Mouse (Mus musculus): Measurements from ENCODE around the gene Eif2s1. TPM values are rescaled to one million over a fixed set of nuclear protein-coding genes. Genes with fewer than 3 reads are reported as not detected.
"Not testable (repeated sequence)": the region's sequence is repeated elsewhere in the genome, so short reads cannot be mapped to it uniquely, and the experiment has no call there.

Eif2s1 gene
- polyA plus RNA-seq, 1 experiment = 63.0 TPM

DNA sequence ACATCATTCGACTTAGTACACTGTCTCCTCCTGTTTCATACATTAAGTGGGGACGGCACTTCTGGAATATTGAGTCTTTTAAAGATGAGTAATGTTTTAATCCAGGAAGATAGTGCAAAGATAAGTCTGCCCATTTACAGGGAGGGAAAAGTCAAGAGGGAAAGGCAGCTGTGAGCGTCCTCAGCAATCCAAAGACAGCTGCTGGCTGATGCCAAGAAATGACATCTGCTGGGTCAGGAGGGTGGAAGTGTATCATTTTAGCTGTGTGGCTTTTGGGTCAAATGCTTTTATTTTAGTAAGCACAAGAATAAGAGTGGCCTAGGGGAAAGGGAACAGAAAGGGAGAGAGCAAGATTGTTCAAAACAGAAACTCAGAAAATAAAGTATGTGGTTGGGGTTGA, 60.4 kb downstream of the Eif2s1 start:
- Histone ChIP-seq H3K36me3 (ENCODE audit: control insufficient read depth, insufficient read depth) (no peaks in the 10 kb centered on the region), H3ac (ENCODE audit: control insufficient read depth, insufficient read length, low read depth) (no peak overlapping the region), H3K79me3 (ENCODE audit: low read depth) (no peaks in the 10 kb centered on the region), H3K27me3 (ENCODE audit: control insufficient read depth, insufficient read depth, insufficient read length) (no peaks in the 10 kb centered on the region), H3K79me2 (ENCODE audit: control insufficient read depth, insufficient read depth) (no peaks in the 10 kb centered on the region), H3K4me3 (ENCODE audit: insufficient read depth, poor library complexity, severe bottlenecking) (no peak overlapping the region)
- TF ChIP-seq MYOD1 (IDR thresholded peaks at IDR 0.05; ENCODE audit: control insufficient read depth, insufficient read length, low read depth) = no peak
- no peak for TF ChIP-seq CEBPB (IDR thresholded peaks at IDR 0.05; ENCODE audit: low read depth)
- TF ChIP-seq USF1 (IDR thresholded peaks at IDR 0.05; ENCODE audit: low read depth) = no peak
- no peak for TF ChIP-seq FOSL1 (IDR thresholded peaks at IDR 0.05; ENCODE audit: insufficient read depth, low read length, poor library complexity, severe bottlenecking)

DNA sequence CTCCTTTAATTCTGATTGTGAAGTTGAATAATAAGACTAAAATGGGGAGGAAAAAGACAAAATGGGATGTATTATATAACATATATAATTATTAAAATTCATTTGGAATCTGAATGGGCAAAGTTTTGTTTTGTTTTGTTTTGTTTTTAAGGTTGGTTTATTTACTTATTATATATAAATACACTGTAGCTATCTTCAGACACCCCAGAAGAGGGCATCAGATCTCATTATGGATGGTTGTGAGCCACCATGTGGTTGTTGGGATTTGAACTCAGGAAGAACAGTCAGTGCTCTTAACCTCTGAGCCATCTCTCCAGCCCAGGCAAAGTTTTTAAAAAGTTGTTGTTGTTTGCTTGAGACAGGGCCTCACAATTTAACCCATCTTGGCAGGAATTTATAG, 61.4 kb downstream of the Eif2s1 start:
- not testable (repeated sequence) for H3K27me3 ChIP-seq (ENCODE audit: control insufficient read depth, insufficient read depth, insufficient read length); H3ac ChIP-seq (ENCODE audit: control insufficient read depth, insufficient read length, low read depth); H3K79me3 ChIP-seq (ENCODE audit: low read depth); H3K4me3 ChIP-seq (ENCODE audit: insufficient read depth, poor library complexity, severe bottlenecking); H3K79me2 ChIP-seq (ENCODE audit: control insufficient read depth, insufficient read depth); H3K36me3 ChIP-seq (ENCODE audit: control insufficient read depth, insufficient read depth)

GRCm38 (mm10) chr12:78923539-78924189, 62.0 kb downstream of the Eif2s1 start:
- Histone ChIP-seq H3K79me2 (ENCODE audit: control insufficient read depth, insufficient read depth) (no peaks in the 10 kb centered on the region), H3K79me3 (ENCODE audit: low read depth) (no peaks in the 10 kb centered on the region), H3K27me3 (ENCODE audit: control insufficient read depth, insufficient read depth, insufficient read length) (no peaks in the 10 kb centered on the region), H3ac (ENCODE audit: control insufficient read depth, insufficient read length, low read depth) (no peak overlapping the region), H3K36me3 (ENCODE audit: control insufficient read depth, insufficient read depth) (no peaks in the 10 kb centered on the region), H3K4me3 (ENCODE audit: insufficient read depth, poor library complexity, severe bottlenecking) (no peak overlapping the region)
- no peak for TF ChIP-seq MAX (IDR thresholded peaks at IDR 0.05)
- no peak for TF ChIP-seq MYOD1 (IDR thresholded peaks at IDR 0.05; ENCODE audit: control insufficient read depth, insufficient read length, low read depth)
- no peak for TF ChIP-seq CTCF (IDR thresholded peaks at IDR 0.05; ENCODE audit: control insufficient read depth, insufficient read depth, insufficient read length)
- no peak for TF ChIP-seq USF1 (IDR thresholded peaks at IDR 0.05; ENCODE audit: low read depth)
- TF ChIP-seq MYOG (IDR thresholded peaks at IDR 0.05; ENCODE audit: control insufficient read depth, extremely low read depth, insufficient read length) = no peak
- TF ChIP-seq CEBPB (IDR thresholded peaks at IDR 0.05; ENCODE audit: low read depth) = no peak
- TF ChIP-seq FOSL1 (IDR thresholded peaks at IDR 0.05; ENCODE audit: insufficient read depth, low read length, poor library complexity, severe bottlenecking) = no peak

GRCm38 (mm10) chr12:78927287-78927686, 65.7 kb downstream of the Eif2s1 start:
- H3K36me3 ChIP-seq (ENCODE audit: control insufficient read depth, insufficient read depth) = no peaks in the 10 kb centered on the region
- no peak overlapping the region for H3K4me3 ChIP-seq (ENCODE audit: insufficient read depth, poor library complexity, severe bottlenecking)
- no peaks in the 10 kb centered on the region for H3K79me2 ChIP-seq (ENCODE audit: control insufficient read depth, insufficient read depth)
- TF ChIP-seq CEBPB (IDR thresholded peaks at IDR 0.05; ENCODE audit: low read depth) = no peak
- no peak for TF ChIP-seq MAX (IDR thresholded peaks at IDR 0.05)
- TF ChIP-seq FOSL1 (IDR thresholded peaks at IDR 0.05; ENCODE audit: insufficient read depth, low read length, poor library complexity, severe bottlenecking) = no peak
- no peak for TF ChIP-seq MYOG (IDR thresholded peaks at IDR 0.05; ENCODE audit: control insufficient read depth, extremely low read depth, insufficient read length)
- TF ChIP-seq MYOD1 (IDR thresholded peaks at IDR 0.05; ENCODE audit: control insufficient read depth, insufficient read length, low read depth) = no peak
- TF ChIP-seq USF1 (IDR thresholded peaks at IDR 0.05; ENCODE audit: low read depth) = no peak
- no peak for TF ChIP-seq CTCF (IDR thresholded peaks at IDR 0.05; ENCODE audit: control insufficient read depth, insufficient read depth, insufficient read length)
- no peaks in the 10 kb centered on the region for H3K27me3 ChIP-seq (ENCODE audit: control insufficient read depth, insufficient read depth, insufficient read length)
- H3K79me3 ChIP-seq (ENCODE audit: low read depth) = no peaks in the 10 kb centered on the region
- H3ac ChIP-seq (ENCODE audit: control insufficient read depth, insufficient read length, low read depth) = no peak overlapping the region

DNA sequence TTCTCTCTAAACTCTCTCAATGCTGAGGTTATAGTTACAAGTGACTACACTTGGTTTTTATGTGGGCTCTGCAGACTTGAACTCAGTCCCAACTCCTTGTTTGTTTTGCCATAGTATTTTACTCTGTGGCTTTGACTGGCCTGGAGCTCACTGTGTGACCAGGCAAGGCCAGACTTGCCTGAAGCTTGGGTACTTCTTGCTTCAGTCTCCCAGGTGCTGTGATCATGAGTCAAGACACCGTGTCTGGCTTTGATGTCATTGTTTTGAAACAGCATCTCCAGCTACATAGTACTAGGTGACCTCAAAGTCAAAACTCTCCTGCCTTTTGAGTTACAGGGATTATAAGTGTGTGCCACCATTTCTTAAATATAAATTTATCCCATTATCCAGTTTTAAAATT, 68.3 kb downstream of the Eif2s1 start:
- no peak overlapping the region for H3ac ChIP-seq (ENCODE audit: control insufficient read depth, insufficient read length, low read depth)

DNA sequence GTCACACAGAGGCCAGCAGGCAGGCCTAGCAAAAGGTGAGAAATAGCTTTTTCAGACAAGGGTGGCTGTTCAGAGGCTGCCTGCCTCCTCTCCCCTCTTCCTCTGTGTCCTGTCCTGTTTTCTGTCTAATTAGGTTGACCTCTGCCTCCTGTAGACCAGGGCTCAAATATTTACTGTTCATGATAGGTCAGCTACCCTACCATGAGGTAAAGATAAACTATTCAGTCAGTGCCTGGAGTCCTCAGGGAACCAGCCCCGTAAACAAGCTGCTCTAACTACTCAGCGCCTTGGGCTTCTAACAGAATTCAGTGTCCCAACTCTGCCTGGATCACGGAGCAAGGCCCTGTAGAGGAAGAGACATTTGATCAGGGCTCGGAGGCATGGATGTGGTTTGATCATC, 74.9 kb downstream of the Eif2s1 start:
- H3K27me3 ChIP-seq (ENCODE audit: control insufficient read depth, insufficient read depth, insufficient read length) = no peaks in the 10 kb centered on the region
- no peaks in the 10 kb centered on the region for H3K79me3 ChIP-seq (ENCODE audit: low read depth)
- no peaks in the 10 kb centered on the region for H3K79me2 ChIP-seq (ENCODE audit: control insufficient read depth, insufficient read depth)
- H3K36me3 ChIP-seq (ENCODE audit: control insufficient read depth, insufficient read depth) = no peaks in the 10 kb centered on the region
- TF ChIP-seq MYOG (IDR thresholded peaks at IDR 0.05; ENCODE audit: control insufficient read depth, extremely low read depth, insufficient read length) (no peak), CTCF (IDR thresholded peaks at IDR 0.05; ENCODE audit: control insufficient read depth, insufficient read depth, insufficient read length) (no peak), CEBPB (IDR thresholded peaks at IDR 0.05; ENCODE audit: low read depth) (no peak), MAX (IDR thresholded peaks at IDR 0.05) (no peak), USF1 (IDR thresholded peaks at IDR 0.05; ENCODE audit: low read depth) (no peak), MYOD1 (IDR thresholded peaks at IDR 0.05; ENCODE audit: control insufficient read depth, insufficient read length, low read depth) (no peak), FOSL1 (IDR thresholded peaks at IDR 0.05; ENCODE audit: insufficient read depth, low read length, poor library complexity, severe bottlenecking) (no peak)
- no peak overlapping the region for H3ac ChIP-seq (ENCODE audit: control insufficient read depth, insufficient read length, low read depth)
- no peak overlapping the region for H3K4me3 ChIP-seq (ENCODE audit: insufficient read depth, poor library complexity, severe bottlenecking)

More for the DNA sequence above, 68.3 kb downstream of the Eif2s1 start:
- TF ChIP-seq FOSL1 (IDR thresholded peaks at IDR 0.05; ENCODE audit: insufficient read depth, low read length, poor library complexity, severe bottlenecking) (no peak), USF1 (IDR thresholded peaks at IDR 0.05; ENCODE audit: low read depth) (no peak), MAX (IDR thresholded peaks at IDR 0.05) (no peak), CTCF (IDR thresholded peaks at IDR 0.05; ENCODE audit: control insufficient read depth, insufficient read depth, insufficient read length) (no peak), CEBPB (IDR thresholded peaks at IDR 0.05; ENCODE audit: low read depth) (no peak), MYOG (IDR thresholded peaks at IDR 0.05; ENCODE audit: control insufficient read depth, extremely low read depth, insufficient read length) (no peak), MYOD1 (IDR thresholded peaks at IDR 0.05; ENCODE audit: control insufficient read depth, insufficient read length, low read depth) (no peak)
- Histone ChIP-seq H3K4me3 (ENCODE audit: insufficient read depth, poor library complexity, severe bottlenecking) (no peak overlapping the region), H3K79me3 (ENCODE audit: low read depth) (no peaks in the 10 kb centered on the region), H3K27me3 (ENCODE audit: control insufficient read depth, insufficient read depth, insufficient read length) (no peaks in the 10 kb centered on the region), H3K36me3 (ENCODE audit: control insufficient read depth, insufficient read depth) (no peaks in the 10 kb centered on the region), H3K79me2 (ENCODE audit: control insufficient read depth, insufficient read depth) (no peaks in the 10 kb centered on the region)

Other genes starting within 250 kb of the Eif2s1 start
- not detected for gene Fam71d, start 170.3 kb upstream of the Eif2s1 start, polyA plus RNA-seq (2012; fragmentation: generic; extraction: Trizol)
- gene Mpp5, start 112.9 kb upstream of the Eif2s1 start, polyA plus RNA-seq (2012; fragmentation: generic; extraction: Trizol) = 2.6 TPM
- gene Atp6v1d, start 181 bp upstream of the Eif2s1 start, polyA plus RNA-seq (2012; fragmentation: generic; extraction: Trizol) = 32.8 TPM
- 2.4 TPM for gene Plek2, start 45.1 kb downstream of the Eif2s1 start, polyA plus RNA-seq (2012; fragmentation: generic; extraction: Trizol)
- 0.59 TPM for gene Tmem229b, start 145.8 kb downstream of the Eif2s1 start, polyA plus RNA-seq (2012; fragmentation: generic; extraction: Trizol)
- gene Plekhh1, start 167.3 kb downstream of the Eif2s1 start, polyA plus RNA-seq (2012; fragmentation: generic; extraction: Trizol) = 1.1 TPM
- 2.7 TPM for gene Pigh, start 227.8 kb downstream of the Eif2s1 start, polyA plus RNA-seq (2012; fragmentation: generic; extraction: Trizol)